Mouse (Mus musculus): ENCODE measurements around the gene Isca1.

- TF ChIP-seq CTCF (conservative IDR thresholded peaks at IDR 0.05; ENCODE audit: insufficient read depth, insufficient read length, low read depth, low read length) (no peak), POLR2A (IDR thresholded peaks at IDR 0.05; ENCODE audit: low read depth, low read length) (no peak)
Observed at GRCm38 (mm10) chr13:59782145-59782544, 12.5 kb upstream of the Isca1 start, which contains the start of gene Gm49354.
